Mouse (Mus musculus) lung, postnatal 0 days (tissue): ENCODE data around the gene Rhbdl3. TPM values are rescaled to one million over a fixed set of nuclear protein-coding genes. Genes with fewer than 3 reads are reported as not detected.

Experiments
- ATAC-seq: fragments of 200-750 bp; cut with Nextera tagmentation; 2 replicates; pipeline ENCODE4 v1.8.0; 2017; ENCODE audit warnings: moderate library complexity
- DNase-seq: peaks from one replicate; pipeline ENCODE4 v3.0.0-alpha.2; 2016; ENCODE audit warnings: low spot score
- H3K27ac ChIP-seq: fragments of 300-500 bp; sonication (generic); 2 replicates; pipeline ENCODE4 v1.5.1; 2014; ENCODE audit warnings: antibody characterized with exemption, mild to moderate bottlenecking, low read length, mixed read lengths
- H3K27me3 ChIP-seq: fragments of 300-500 bp; sonication (generic); replicated peaks from 2 replicates; pipeline ENCODE4 v1.6.1; 2014; ENCODE audit warnings: low read length, mixed read lengths; ENCODE audit not compliant: insufficient read depth
- H3K36me3 ChIP-seq: fragments of 300-500 bp; sonication (generic); 2 replicates; pipeline ENCODE4 v1.6.1; 2014; ENCODE audit warnings: low read length, mixed read lengths; ENCODE audit not compliant: insufficient read depth
- H3K4me1 ChIP-seq: fragments of 300-500 bp; sonication (generic); 2 replicates; pipeline ENCODE4 v1.6.1; 2014; ENCODE audit warnings: antibody characterized with exemption, low read depth, low read length, mixed read lengths; ENCODE audit not compliant: insufficient read depth
- H3K4me2 ChIP-seq: fragments of 300-500 bp; sonication (generic); replicated peaks from 2 replicates; pipeline ENCODE4 v1.6.1; 2014; ENCODE audit warnings: low read depth, mild to moderate bottlenecking, low read length, moderate library complexity, mixed read lengths
- H3K4me3 ChIP-seq: fragments of 300-500 bp; sonication (generic); 2 replicates; pipeline ENCODE4 v1.5.1; 2014; ENCODE audit warnings: low read depth, low read length
- H3K9ac ChIP-seq: fragments of 300-500 bp; sonication (generic); replicated peaks from 2 replicates; pipeline ENCODE4 v1.6.1; 2014; ENCODE audit warnings: low read depth, mild to moderate bottlenecking
- H3K9me3 ChIP-seq: fragments of 300-500 bp; sonication (generic); 2 replicates; pipeline ENCODE4 v1.6.1; 2016; ENCODE audit warnings: low read length, mixed read lengths
- CTCF ChIP-seq: IDR thresholded peaks from 2 replicates; pipeline ENCODE4 v1.5.1; 2016; ENCODE audit warnings: antibody characterized with exemption, mild to moderate bottlenecking
- EP300 ChIP-seq: IDR thresholded peaks from 2 replicates; pipeline ENCODE4 v1.6.1; 2016; ENCODE audit warnings: antibody characterized with exemption, mild to moderate bottlenecking, control low read depth
- WGBS: fragments of 180-500 bp; shearing (Covaris S2); extraction: QIAGEN DNeasy Blood & Tissue Kit; methylation state at CpG from one replicate; pipeline ENCODE4 v1.1.7; 2014; 5-methylcytosine and 5-hydroxymethylcytosine counted together
- polyA plus RNA-seq: library from polyadenylated mRNA; unstranded; fragments of >200 nt; fragmentation: Nextera tagmentation; extraction: Ambion mirVana; gene quantifications from 2 replicates; pipeline ENCODE4 v1.2.1, GENCODE M21; 2015

Rhbdl3 gene
- polyA plus RNA-seq, 1 experiment from 2014 or later = 0.86 TPM

GRCm38 (mm10) chr11:80284641-80285040 is 16.1 kb upstream of the Rhbdl3 start:
- no peak overlapping the region for H3K27ac ChIP-seq
- no peak for DNase-seq
- no peak overlapping the region for H3K4me2 ChIP-seq

GRCm38 (mm10) chr11:80287150-80287549 is 13.6 kb upstream of the Rhbdl3 start:
- Histone ChIP-seq H3K9ac (no peak overlapping the region), H3K36me3 (no peaks in the 10 kb centered on the region), H3K4me1 (no peaks in the 10 kb centered on the region), H3K9me3 (no peaks in the 10 kb centered on the region), H3K4me2 (no peak overlapping the region), H3K27ac (no peak overlapping the region), H3K4me3 (no peak overlapping the region), H3K27me3 (no peaks in the 10 kb centered on the region)
- DNase-seq (peak; percentile 78), ATAC-seq (0 out of 2 replicates have a peak, but pooled peaks have one; percentile 30)
- WGBS = 15% methylated on average over 5 of the region's 5 CpGs
- no peak for TF ChIP-seq EP300
- TF ChIP-seq CTCF = peak; percentile 88

More at GRCm38 (mm10) chr11:80284641-80285040, 16.1 kb upstream of the Rhbdl3 start:
- ATAC-seq = no peak
- Histone ChIP-seq H3K4me3 (no peak overlapping the region), H3K4me1 (no peaks in the 10 kb centered on the region), H3K27me3 (no peaks in the 10 kb centered on the region), H3K36me3 (no peaks in the 10 kb centered on the region), H3K9ac (no peak overlapping the region), H3K9me3 (no peaks in the 10 kb centered on the region)
- 31% methylated on average over 6 of the region's 6 CpGs for WGBS
- TF ChIP-seq EP300 (no peak), CTCF (no peak)

GRCm38 (mm10) chr11:80289701-80290445 is 10.8 kb upstream of the Rhbdl3 start:
- peak; percentile 58 for DNase-seq
- TF ChIP-seq EP300 (no peak), CTCF (no peak)
- no peak overlapping the region for H3K27ac ChIP-seq
- H3K9ac ChIP-seq = no peak overlapping the region
- WGBS = under 1% methylated on average over 23 of the region's 23 CpGs
- H3K4me3 ChIP-seq = peak overlapping the region; percentile 20; the same call in 1 of the 2 replicates
- peak overlapping the region; percentile 52 for H3K4me2 ChIP-seq
- H3K4me1 ChIP-seq = no peaks in the 10 kb centered on the region
- no peaks in the 10 kb centered on the region for H3K27me3 ChIP-seq
- ATAC-seq = peak; percentile 82
- H3K9me3 ChIP-seq = no peaks in the 10 kb centered on the region
- H3K36me3 ChIP-seq = no peaks in the 10 kb centered on the region

DNA sequence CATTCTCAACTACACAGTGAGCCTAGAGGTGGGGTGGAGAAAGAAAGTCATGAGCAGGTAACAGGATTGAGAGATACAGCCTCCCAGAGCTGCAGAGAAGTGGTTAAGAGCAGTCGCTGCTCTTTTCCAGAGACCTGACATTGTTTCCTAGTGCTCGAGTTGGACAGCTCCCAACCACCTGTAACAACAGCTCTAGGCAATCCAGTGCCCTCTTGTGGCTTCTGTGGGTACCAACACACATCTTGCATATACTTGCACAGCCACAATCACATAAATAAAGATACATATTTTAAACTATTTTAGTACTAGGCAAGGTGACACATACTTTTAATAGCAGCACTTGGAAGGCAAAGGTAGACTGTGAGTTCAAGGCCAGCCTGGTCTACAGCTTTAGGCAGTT is 9.7 kb upstream of the Rhbdl3 start:
- no peak overlapping the region for H3K9ac ChIP-seq

GRCm38 (mm10) chr11:80292463-80292862 is 8.2 kb upstream of the Rhbdl3 start:
- 70% methylated on average over 7 of the region's 7 CpGs for WGBS
- H3K9me3 ChIP-seq = no peaks in the 10 kb centered on the region
- H3K36me3 ChIP-seq = no peaks in the 10 kb centered on the region
- no peak overlapping the region for H3K9ac ChIP-seq
- no peak overlapping the region for H3K27ac ChIP-seq
- H3K4me2 ChIP-seq = no peak overlapping the region
- no peak for TF ChIP-seq CTCF
- TF ChIP-seq EP300 = no peak
- DNase-seq (no peak), ATAC-seq (no peak)
- H3K4me3 ChIP-seq = no peak overlapping the region
- no peaks in the 10 kb centered on the region for H3K27me3 ChIP-seq
- no peaks in the 10 kb centered on the region for H3K4me1 ChIP-seq

More for the DNA sequence above, 9.7 kb upstream of the Rhbdl3 start:
- WGBS = 76% methylated on average over 2 of the region's 2 CpGs
- no peaks in the 10 kb centered on the region for H3K36me3 ChIP-seq
- no peaks in the 10 kb centered on the region for H3K27me3 ChIP-seq
- H3K4me1 ChIP-seq = no peaks in the 10 kb centered on the region
- DNase-seq = no peak
- TF ChIP-seq EP300 (no peak), CTCF (peak; percentile 2; the same call in 1 of the 2 replicates)
- no peak overlapping the region for H3K4me3 ChIP-seq
- H3K4me2 ChIP-seq = no peak overlapping the region
- H3K27ac ChIP-seq = no peak overlapping the region
- H3K9me3 ChIP-seq = no peaks in the 10 kb centered on the region
- no peak for ATAC-seq

GRCm38 (mm10) chr11:80295066-80295465 is 5.6 kb upstream of the Rhbdl3 start:
- H3K4me1 ChIP-seq = no peaks in the 10 kb centered on the region
- no peak for TF ChIP-seq EP300
- TF ChIP-seq CTCF = no peak
- no peak for ATAC-seq
- WGBS = 11% methylated on average over 9 of the region's 9 CpGs
- H3K9ac ChIP-seq = no peak overlapping the region
- no peak for DNase-seq
- H3K4me3 ChIP-seq = no peak overlapping the region
- H3K36me3 ChIP-seq = no peaks in the 10 kb centered on the region
- H3K27ac ChIP-seq = no peak overlapping the region
- no peaks in the 10 kb centered on the region for H3K9me3 ChIP-seq
- H3K27me3 ChIP-seq = no peaks in the 10 kb centered on the region
- H3K4me2 ChIP-seq = no peak overlapping the region
